Mouse (Mus musculus) embryonic facial prominence, embryonic 14.5 days (tissue): ENCODE results near the gene Yy2. TPM values are rescaled to one million over a fixed set of nuclear protein-coding genes. Genes with fewer than 3 reads are reported as not detected.

ENCODE experiments used
- ATAC-seq: fragments of 200-750 bp; cut with Nextera tagmentation; 2 replicates; pipeline ENCODE4 v1.8.0; 2017; ENCODE audit warnings: low read depth, moderate number of reproducible peaks, moderate TSS enrichment
- DNase-seq: peaks from one replicate; pipeline ENCODE4 v3.0.0-alpha.2; 2015; ENCODE audit warnings: low spot score
- H3K27ac ChIP-seq: fragments of 300-500 bp; sonication (generic); replicated peaks from 2 replicates; pipeline ENCODE4 v1.5.1; 2014; ENCODE audit warnings: low read depth, mild to moderate bottlenecking, low read length, moderate library complexity
- H3K27me3 ChIP-seq: fragments of 300-500 bp; sonication (generic); replicated peaks from 2 replicates; pipeline ENCODE4 v1.6.1; 2014; ENCODE audit warnings: low read length; ENCODE audit not compliant: control insufficient read depth, insufficient read depth
- H3K36me3 ChIP-seq: fragments of 300-500 bp; sonication (generic); 2 replicates; pipeline ENCODE4 v1.6.1; 2014; ENCODE audit warnings: low read length, mixed read lengths; ENCODE audit not compliant: control insufficient read depth, insufficient read depth
- H3K4me1 ChIP-seq: fragments of 300-500 bp; sonication (generic); 2 replicates; pipeline ENCODE4 v1.6.1; 2014; ENCODE audit warnings: antibody characterized with exemption, low read length; ENCODE audit not compliant: control insufficient read depth, insufficient read depth
- H3K4me2 ChIP-seq: fragments of 300-500 bp; sonication (generic); 2 replicates; pipeline ENCODE4 v1.6.1; 2014; ENCODE audit warnings: low read depth, mild to moderate bottlenecking, low read length, moderate library complexity, mixed read lengths
- H3K4me3 ChIP-seq: fragments of 300-500 bp; sonication (generic); 2 replicates; pipeline ENCODE4 v1.5.1; 2014; ENCODE audit warnings: low read depth, mild to moderate bottlenecking, low read length
- H3K9ac ChIP-seq: fragments of 300-500 bp; sonication (generic); 2 replicates; pipeline ENCODE4 v1.6.1; 2014; ENCODE audit warnings: low read depth, mild to moderate bottlenecking, low read length, moderate library complexity, mixed read lengths
- H3K9me3 ChIP-seq: fragments of 300-500 bp; sonication (generic); 2 replicates; pipeline ENCODE4 v1.6.1; 2016; ENCODE audit warnings: low read length; ENCODE audit not compliant: control insufficient read depth
- WGBS: fragments of 180-500 bp; shearing (Covaris S2); extraction: QIAGEN DNeasy Blood & Tissue Kit; methylation state at CpG from one replicate; pipeline ENCODE4 v1.1.7; 2014; 5-methylcytosine and 5-hydroxymethylcytosine counted together
- polyA plus RNA-seq: library from polyadenylated mRNA; unstranded; fragments of >200 nt; fragmentation: Nextera tagmentation; extraction: Ambion mirVana; gene quantifications from 2 replicates; pipeline ENCODE4 v1.2.1, GENCODE M21; 2014

Gene Yy2
- 3.9 and 4.5 TPM in 2 replicates for polyA plus RNA-seq

DNA sequence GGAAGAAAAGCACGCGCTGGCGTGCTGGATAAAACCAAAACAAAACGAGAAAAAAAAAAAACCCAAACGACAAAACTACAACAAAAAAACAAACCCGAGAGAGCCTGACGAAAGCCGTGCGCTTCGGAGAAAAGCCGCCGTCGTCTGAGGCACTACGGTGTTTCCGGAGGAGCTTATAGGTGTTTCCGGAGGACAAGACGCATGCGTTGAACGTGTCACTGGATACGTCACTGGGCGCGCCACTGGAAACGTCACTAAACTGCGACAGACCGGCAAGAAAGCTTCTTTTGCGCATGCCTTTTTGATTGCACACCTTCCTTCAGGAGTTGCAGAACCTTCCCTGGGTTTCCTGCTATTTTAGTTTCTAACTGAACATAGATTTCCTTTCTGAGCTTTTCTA lies at the start of gene Yy2:
Yy2 (minus strand) TSS at position 146 of the 400 bp plus-strand sequence.
- DNase-seq: no peak
- WGBS: 92% methylated on average over 26 of the region's 26 CpGs
- no peak within 1 kb of the TSS for H3K27ac ChIP-seq
- ATAC-seq: no peak
- H3K4me1 ChIP-seq: no peaks in the 10 kb centered on the region
- H3K36me3 ChIP-seq: peaks cover 23% of the 10 kb centered on the region
- H3K9ac ChIP-seq: no peak within 1 kb of the TSS
- no peak within 1 kb of the TSS for H3K4me3 ChIP-seq
- no peaks in the 10 kb centered on the region for H3K9me3 ChIP-seq
- no peak within 1 kb of the TSS for H3K4me2 ChIP-seq
- H3K27me3 ChIP-seq: no peaks in the 10 kb centered on the region

DNA sequence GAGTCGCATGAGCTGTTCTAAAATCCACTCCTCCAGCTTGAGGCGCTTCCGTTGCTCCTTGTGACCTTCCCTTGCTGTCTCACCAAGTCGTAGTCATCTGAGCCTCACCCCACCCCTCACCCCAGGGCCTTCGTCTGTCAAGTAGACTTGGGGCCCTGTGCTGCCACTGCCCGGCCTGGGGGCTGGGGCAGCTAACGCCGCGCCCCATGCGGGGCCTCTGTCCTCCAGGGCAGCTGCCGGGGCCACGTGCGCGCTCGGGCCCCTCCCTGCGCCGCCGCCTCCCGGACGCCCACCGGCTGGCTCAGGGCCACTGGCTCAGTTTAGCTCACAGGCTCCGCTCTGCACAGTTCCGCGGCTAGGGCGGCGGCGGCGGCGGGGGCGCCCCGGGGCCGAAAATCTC lies 44.1 kb upstream of the Yy2 start:
- H3K9me3 ChIP-seq: no peaks in the 10 kb centered on the region
- peak overlapping the region; percentile 17 for H3K4me3 ChIP-seq
- H3K27me3 ChIP-seq: no peaks in the 10 kb centered on the region
- H3K4me1 ChIP-seq: no peaks in the 10 kb centered on the region
- no peak for ATAC-seq
- WGBS: 20% methylated on average over 29 of the region's 32 CpGs
- H3K9ac ChIP-seq: 0 out of 2 replicates have a peak overlapping the region, but pooled peaks have one; percentile 27
- no peaks in the 10 kb centered on the region for H3K36me3 ChIP-seq
- no peak overlapping the region for H3K27ac ChIP-seq
- H3K4me2 ChIP-seq: peak overlapping the region; percentile 48
- DNase-seq: no peak

DNA sequence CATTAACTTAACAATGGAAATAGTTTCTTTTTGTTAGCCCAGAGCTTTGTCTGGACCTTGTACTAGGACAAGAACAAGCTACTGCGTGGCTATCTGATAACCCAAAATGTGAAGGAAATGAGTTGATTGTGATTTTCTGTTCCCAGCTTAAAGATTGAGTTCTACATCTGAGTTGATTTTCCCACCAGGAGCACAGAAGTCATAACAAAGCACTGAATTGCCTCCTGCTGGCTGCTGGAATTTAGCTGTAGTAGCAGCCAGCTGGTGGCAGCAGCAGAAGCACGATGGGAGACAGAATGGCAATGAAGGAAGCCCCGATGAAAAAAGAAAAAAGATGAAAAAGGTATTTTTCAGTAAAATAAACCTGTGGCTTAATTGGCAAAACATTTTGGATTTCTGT lies 32.7 kb upstream of the Yy2 start:
- no peaks in the 10 kb centered on the region for H3K36me3 ChIP-seq
- H3K27ac ChIP-seq: no peak overlapping the region
- 9% methylated on average over 3 of the region's 3 CpGs for WGBS
- ATAC-seq (no peak), DNase-seq (peak; percentile 66)
- no peaks in the 10 kb centered on the region for H3K4me1 ChIP-seq
- no peak overlapping the region for H3K4me3 ChIP-seq
- no peaks in the 10 kb centered on the region for H3K27me3 ChIP-seq
- H3K9me3 ChIP-seq: no peaks in the 10 kb centered on the region
- no peak overlapping the region for H3K4me2 ChIP-seq
- H3K9ac ChIP-seq: no peak overlapping the region

DNA sequence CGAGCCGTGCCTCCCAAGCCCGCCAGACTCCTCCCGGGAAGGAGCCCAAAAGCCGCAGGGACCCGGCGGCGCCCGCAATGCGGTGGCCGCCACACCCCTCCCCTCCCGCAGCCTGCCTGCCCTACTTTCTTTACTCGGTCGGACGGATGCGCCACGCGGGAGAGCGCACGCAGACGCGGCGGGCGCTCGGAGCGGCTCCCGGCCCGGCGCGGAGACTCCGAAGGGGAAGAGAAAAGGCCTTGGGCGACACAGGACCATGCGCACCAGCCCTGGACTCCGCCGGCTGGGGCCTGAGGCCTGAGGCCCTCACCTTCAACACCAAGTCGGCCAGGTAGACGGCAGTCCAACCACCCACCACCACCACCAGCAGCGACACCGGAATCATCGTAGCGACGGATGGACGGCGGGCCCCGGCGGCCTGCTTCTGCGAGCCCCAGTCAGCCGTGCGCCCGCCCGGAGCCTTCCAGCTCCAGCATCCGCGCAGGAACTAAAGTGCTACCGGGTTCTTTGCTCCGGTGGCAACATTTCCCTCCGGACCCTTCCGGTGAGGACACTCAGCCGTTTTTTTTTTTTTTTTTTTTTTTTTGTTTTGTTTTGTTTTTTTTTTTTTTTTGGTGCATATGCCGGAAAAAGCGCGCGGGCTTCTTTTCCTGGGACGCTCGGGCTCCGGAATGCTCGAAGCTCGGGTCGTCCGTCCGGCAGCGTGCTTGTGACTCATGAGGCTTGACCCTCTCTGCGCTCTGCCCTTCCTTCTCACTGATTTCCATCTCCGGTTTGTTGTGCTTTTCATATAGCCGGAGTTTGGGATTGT lies 29.6 kb upstream of the Yy2 start, which contains the start of gene Mbtps2:
Mbtps2 (minus strand) TSS at position 530 of the 811 bp plus-strand sequence.
- peak within 1 kb of the TSS; percentile 90 for H3K27ac ChIP-seq
- H3K4me3 ChIP-seq: peak within 1 kb of the TSS; percentile 62
- DNase-seq (peak; percentile 70), ATAC-seq (peak; percentile 86)
- H3K9me3 ChIP-seq: no peaks in the 10 kb centered on the region
- H3K27me3 ChIP-seq: no peaks in the 10 kb centered on the region
- H3K36me3 ChIP-seq: no peaks in the 10 kb centered on the region
- 24% methylated on average over 44 of the region's 74 CpGs for WGBS
- peak within 1 kb of the TSS; percentile 87 for H3K9ac ChIP-seq
- H3K4me1 ChIP-seq: no peaks in the 10 kb centered on the region
- peak within 1 kb of the TSS; percentile 54 for H3K4me2 ChIP-seq

DNA sequence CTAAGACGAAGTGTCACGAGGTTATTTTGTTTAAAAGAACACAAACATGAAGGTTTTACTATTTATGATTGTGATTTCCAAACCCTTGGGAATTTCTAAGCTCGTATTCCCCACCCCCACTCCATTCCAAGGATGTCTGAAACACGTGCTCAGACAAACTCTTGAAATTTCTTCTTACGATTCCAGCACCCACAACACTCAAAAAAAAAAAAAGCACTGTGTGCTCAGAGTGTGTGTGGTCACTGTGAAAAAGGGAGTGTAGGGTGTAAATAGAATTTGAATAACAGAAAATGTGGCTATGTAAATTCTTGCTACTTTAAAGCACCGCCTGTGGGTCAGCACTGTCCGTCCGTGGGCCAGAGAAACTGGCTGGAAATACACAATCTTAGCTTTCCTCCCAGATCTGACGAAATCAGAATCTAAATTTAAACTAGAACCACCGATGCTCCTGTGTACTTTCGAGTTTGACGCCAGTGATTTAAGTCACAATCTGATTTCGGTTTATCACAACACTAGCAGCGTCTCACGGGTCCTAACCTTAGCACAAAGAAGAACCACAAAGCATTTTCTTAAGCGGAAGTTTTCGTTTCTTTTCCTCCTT lies 28.9 kb upstream of the Yy2 start:
- no peaks in the 10 kb centered on the region for H3K4me1 ChIP-seq
- WGBS: 23% methylated on average over 17 of the region's 17 CpGs

DNA sequence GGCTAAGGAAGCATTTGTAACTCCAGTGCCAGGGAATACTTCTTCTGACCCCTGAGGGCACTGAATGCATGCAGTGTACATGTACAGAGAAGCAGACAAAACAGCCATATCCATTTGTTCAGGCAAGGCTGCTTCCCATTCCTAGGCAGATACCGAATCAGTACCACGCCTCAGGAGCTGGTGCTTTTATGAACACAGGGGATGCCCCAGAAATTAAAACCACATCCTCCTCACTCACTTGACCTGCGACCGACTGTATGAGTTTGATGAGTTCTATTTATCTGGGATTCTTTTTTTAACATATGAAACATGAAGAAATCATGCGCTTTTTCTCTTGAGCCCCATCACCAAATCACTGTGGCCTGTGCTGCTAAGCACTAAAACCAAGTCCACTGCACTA lies 28.0 kb upstream of the Yy2 start:
- no peak for ATAC-seq

More for the DNA sequence above, 28.9 kb upstream of the Yy2 start:
- Histone ChIP-seq H3K27me3 (no peaks in the 10 kb centered on the region), H3K4me3 (peak overlapping the region; percentile 62), H3K36me3 (no peaks in the 10 kb centered on the region), H3K9me3 (no peaks in the 10 kb centered on the region), H3K4me2 (peak overlapping the region; percentile 54), H3K9ac (peak overlapping the region; percentile 87), H3K27ac (peak overlapping the region; percentile 90)
- DNase-seq (peak; percentile 2), ATAC-seq (0 out of 2 replicates have a peak, but pooled peaks have one; percentile 20)

DNA sequence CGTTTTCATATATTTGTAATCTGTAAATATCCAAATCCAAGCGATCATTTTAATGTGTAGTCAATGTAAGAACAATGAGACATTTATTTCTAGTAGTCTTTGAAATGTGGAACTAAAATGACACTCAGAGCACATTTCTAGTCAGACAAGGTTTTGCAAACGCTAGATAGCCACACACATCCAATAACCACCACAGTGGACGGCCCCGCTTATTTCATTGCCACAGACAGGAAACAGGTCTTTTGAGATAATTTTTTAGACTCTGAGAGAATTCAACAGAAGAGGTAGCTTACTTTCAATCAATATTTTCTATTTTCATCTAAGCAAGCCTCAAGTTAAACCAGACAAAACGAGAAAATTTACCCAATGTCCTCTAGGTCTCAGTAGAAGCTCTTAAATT lies 27.1 kb upstream of the Yy2 start:
- 86% methylated on average over 6 of the region's 6 CpGs for WGBS

More for the DNA sequence above, 28.0 kb upstream of the Yy2 start:
- H3K36me3 ChIP-seq: no peaks in the 10 kb centered on the region
- no peaks in the 10 kb centered on the region for H3K27me3 ChIP-seq
- H3K9ac ChIP-seq: peak overlapping the region; percentile 87
- DNase-seq: no peak
- peak overlapping the region; percentile 62 for H3K4me3 ChIP-seq
- no peaks in the 10 kb centered on the region for H3K4me1 ChIP-seq
- H3K27ac ChIP-seq: no peak overlapping the region
- 68% methylated on average over 5 of the region's 5 CpGs for WGBS
- H3K4me2 ChIP-seq: peak overlapping the region; percentile 54
- no peaks in the 10 kb centered on the region for H3K9me3 ChIP-seq

DNA sequence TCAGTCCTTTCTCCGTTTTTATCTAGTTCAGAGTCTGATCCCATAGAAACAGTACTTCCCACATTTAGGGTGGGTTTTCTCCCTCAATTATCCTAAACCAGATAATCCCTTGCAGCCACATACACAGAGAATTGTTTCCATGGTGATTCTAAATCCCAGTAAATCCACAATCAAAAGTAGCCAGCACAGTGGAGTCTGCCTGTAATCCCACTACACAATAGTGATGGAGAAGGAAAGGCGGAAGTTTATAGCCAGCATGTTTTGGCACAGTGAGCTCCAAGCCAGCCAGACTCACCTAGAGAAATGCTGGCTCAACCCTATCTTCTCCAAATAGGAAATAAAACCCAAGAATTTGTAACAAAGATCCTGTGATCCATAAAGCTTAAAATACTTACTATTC lies 25.8 kb upstream of the Yy2 start:
- WGBS: 68% methylated on average over 2 of the region's 2 CpGs
- no peaks in the 10 kb centered on the region for H3K27me3 ChIP-seq
- no peak overlapping the region for H3K4me3 ChIP-seq
- no peak overlapping the region for H3K4me2 ChIP-seq
- no peaks in the 10 kb centered on the region for H3K9me3 ChIP-seq
- H3K9ac ChIP-seq: no peak overlapping the region
- H3K36me3 ChIP-seq: 0 out of 2 replicates have a peak, but pooled peaks cover 7% of the 10 kb centered on the region
- peak; percentile 35; the same call in 1 of the 2 replicates for ATAC-seq
- DNase-seq: peak; percentile 13
- no peak overlapping the region for H3K27ac ChIP-seq
- no peaks in the 10 kb centered on the region for H3K4me1 ChIP-seq

More for the DNA sequence above, 27.1 kb upstream of the Yy2 start:
- H3K4me3 ChIP-seq: no peak overlapping the region
- H3K9me3 ChIP-seq: no peaks in the 10 kb centered on the region
- H3K4me2 ChIP-seq: no peak overlapping the region
- no peaks in the 10 kb centered on the region for H3K36me3 ChIP-seq
- H3K27me3 ChIP-seq: no peaks in the 10 kb centered on the region
- ATAC-seq: no peak
- H3K4me1 ChIP-seq: no peaks in the 10 kb centered on the region
- H3K9ac ChIP-seq: no peak overlapping the region
- no peak for DNase-seq
- no peak overlapping the region for H3K27ac ChIP-seq
